Mouse (Mus musculus): Measurements from ENCODE around the gene Lilrb4a. TPM values are rescaled to one million over a fixed set of nuclear protein-coding genes. Genes with fewer than 3 reads are reported as not detected.
"Not testable (repeated sequence)": the region's sequence is repeated elsewhere in the genome, so short reads cannot be mapped to it uniquely, and the experiment has no call there.

The Lilrb4a gene
- polyA plus RNA-seq (2012; rRNA removed): 1.7 and 2.3 TPM in 2 replicates

DNA sequence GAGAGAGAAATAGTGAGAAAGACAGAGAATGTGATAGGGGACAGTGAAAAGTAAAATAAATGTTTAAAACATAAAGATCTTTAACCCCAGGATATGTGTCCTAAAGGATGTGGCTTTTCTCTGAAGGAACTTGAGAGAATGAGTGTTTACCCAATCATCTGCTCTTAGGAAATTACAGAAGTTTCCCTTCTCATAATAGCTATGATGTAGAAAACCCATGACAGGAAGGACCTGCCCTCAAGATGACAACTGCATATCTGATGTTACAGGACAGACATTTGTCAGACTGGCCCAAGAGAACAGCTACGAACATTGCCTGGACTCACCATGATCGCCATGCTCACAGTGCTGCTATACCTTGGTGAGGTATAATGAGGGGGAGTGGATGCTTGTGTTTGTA, at the start of gene Lilrb4a:
TSS of gene Lilrb4a (plus strand) at position 266 of the 400 bp plus-strand sequence.
- not testable (repeated sequence) for DNase-seq (ENCODE audit: low read depth, low spot score)
- WGBS: no CpG with 5 or more reads among the region's 2 CpGs

DNA sequence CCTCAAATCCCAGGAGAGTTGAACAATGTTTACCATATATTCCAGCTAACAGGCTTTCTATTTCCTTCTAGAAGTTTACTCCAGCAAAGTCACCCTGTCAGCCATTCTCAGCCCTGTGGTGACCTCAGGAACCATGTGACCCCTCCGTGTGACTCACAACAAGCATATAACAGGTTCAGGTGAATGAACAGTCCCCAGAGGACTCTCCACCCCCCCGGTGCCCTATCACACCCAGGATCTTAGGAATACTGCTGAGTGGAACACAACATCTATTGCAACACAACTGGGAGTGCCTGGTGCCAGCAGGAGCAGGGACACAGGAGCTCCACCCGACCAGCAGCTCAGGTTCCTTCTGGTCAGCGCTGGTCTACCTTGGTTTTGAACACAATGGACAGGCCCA, 39.1 kb upstream of the Lilrb4a start:
- DNase-seq (ENCODE audit: low read depth, low spot score): no peak
- WGBS: 54% methylated on average over 4 of the region's 4 CpGs

DNA sequence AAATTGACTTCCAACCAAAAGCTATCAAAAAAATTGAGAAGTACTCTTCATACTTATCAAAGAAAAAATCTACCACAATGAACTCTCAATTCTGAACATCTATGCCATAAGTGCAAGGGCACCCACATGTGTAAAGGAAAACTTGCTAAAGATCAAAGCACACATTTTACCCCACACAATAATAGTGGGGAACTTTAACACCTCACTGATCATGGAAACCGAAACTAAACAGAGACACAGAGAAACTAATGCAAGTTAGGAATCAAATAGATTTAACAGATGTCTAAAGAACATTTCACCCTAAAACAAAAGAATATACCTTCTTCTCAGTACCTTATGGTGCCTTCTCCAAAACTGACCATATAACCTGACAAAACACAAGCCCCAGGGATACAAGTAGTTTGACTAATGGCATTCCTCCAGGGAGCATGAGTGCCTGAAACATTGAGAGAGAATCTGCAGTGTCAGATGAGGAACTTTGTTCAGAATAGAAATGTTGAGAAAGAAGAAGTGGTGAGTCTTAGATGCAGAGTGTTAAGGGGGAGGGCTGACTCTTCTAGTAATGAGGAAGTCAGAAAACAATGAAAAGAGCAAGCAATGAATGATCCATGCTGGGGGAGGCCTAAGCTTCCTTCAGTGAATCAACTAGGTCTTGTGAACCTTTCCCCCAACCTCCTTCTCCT, 37.0 kb upstream of the Lilrb4a start:
- no peak for DNase-seq (ENCODE audit: low read depth, low spot score)
- 66% methylated on average over 1 of the region's 1 CpGs for WGBS

DNA sequence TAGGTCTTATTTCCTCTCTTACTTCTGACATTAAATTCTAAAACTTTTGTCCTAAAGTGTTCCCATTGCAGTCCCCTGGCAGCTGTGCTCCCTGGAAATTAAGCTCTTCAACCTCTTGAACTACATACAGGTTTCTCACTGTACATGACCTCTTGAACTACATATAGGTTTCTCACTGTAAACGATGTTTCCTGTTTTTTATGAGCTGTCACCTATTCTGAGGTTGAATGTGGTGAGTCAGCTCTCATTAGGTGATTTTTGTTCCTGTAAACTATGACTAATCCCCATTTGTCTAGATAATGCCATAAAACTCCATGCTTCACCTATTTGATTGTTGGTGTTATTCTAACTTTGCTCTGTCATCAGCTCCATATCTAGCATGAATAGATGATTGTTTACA, 36.4 kb upstream of the Lilrb4a start:
- no peak for DNase-seq (ENCODE audit: low read depth, low spot score)
- 15% methylated on average over 1 of the region's 1 CpGs for WGBS

DNA sequence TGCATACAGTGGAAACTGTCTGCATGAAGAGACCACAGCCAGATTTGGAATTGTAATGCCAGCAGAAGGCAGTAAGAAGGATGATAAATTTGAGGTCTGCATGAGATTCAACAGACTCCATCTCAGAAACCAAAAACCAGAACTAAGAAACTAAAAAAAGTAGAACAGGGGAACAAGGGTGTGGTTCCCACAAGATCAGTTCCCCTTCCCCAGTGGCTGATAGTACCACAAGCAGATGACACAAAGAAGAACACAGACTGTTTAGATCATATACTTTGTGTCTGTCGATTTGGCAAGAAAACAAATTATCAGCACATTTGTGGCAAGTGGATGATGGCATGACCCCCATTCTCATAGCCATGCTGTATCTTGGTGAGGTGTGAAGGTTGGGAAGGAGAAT, 35.0 kb upstream of the Lilrb4a start:
- no peak for DNase-seq (ENCODE audit: low read depth, low spot score)
- 67% methylated on average over 1 of the region's 1 CpGs for WGBS

DNA sequence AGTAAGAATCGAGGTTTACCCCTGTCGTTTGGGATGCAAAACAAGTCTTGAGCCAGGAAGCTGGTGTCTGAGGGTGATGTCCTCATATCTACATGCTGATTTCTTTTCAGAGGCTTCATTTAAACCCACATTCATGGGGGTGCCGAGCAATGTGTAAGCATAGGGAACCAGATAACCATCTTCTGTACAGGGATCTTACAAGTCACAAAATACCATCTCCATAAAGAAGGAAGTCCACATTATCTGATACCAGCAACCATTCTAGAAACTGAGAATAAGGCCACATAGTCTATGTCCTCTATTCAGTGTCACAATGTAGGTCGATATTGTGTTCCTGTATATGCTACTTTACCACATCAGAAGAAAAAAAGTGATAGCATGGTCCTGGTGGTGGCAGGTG, 34.4 kb upstream of the Lilrb4a start:
- 66% methylated on average over 4 of the region's 4 CpGs for WGBS
- no peak for DNase-seq (ENCODE audit: low read depth, low spot score)

DNA sequence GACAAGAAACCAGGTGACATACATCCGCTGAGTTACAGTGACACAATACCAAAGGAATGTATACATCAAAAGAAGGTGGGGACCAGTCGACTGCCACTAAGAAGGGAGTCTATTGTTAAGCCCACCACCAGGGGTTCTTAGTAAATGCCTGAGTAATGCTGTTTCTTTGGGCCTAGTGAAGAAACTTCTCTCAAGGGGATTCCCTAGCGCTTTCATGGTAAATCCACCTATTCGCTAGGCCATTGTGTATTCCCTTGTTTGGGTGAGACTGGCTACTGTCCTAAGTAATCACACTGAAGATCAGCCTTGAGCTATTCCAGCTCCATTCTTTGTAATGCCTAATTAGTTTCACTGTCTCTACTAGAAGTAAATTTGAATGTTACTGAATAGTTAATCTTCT, 27.0 kb upstream of the Lilrb4a start:
- WGBS: 53% methylated on average over 4 of the region's 4 CpGs
- not testable (repeated sequence) for DNase-seq (ENCODE audit: low read depth, low spot score)

DNA sequence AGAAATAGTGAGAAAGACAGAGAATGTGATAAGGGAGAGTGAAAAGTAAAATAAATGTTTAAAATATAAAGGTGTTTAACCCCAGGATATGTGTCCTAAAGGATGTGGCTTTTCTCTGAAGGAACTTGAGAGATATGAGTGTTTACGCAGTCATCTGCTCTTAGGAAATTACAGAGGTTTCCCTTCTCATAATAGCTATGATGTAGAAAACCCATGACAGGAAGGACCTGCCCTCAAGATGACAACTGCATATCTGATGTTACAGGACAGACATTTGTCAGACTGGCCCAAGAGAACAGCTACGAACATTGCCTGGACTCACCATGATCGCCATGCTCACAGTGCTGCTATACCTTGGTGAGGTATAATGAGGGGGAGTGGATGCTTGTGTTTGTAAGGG, 10.4 kb upstream of the Lilrb4a start, which contains the start of the genes Gm49339 and Lilr4b:
TSS of gene Gm49339 (plus strand) at position 216 of the 400 bp plus-strand sequence.
TSS of gene Lilr4b (plus strand) at position 236 of the 400 bp plus-strand sequence.
- WGBS: 87% methylated on average over 1 of the region's 3 CpGs
- not testable (repeated sequence) for DNase-seq (ENCODE audit: low read depth, low spot score)

DNA sequence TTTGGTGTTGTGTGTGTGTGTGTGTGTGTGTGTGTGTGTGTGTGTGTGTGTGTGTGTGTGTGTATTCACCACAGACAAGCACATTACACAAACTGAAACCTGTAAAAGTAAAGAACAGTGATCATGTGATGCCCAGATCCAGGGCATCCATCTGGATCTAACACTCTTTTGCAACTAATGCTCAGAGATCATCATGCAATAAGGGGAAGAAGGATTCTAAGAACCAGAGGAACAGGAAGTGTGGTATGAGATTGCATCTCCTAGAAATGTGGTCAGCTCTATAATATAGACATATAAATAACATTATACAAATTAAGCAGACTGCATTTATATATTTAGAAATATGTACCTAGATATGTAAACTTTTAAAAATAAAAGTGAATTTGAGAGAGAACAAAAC, 29.3 kb downstream of the Lilrb4a start:
- DNase-seq (ENCODE audit: low read depth, low spot score): no peak

DNA sequence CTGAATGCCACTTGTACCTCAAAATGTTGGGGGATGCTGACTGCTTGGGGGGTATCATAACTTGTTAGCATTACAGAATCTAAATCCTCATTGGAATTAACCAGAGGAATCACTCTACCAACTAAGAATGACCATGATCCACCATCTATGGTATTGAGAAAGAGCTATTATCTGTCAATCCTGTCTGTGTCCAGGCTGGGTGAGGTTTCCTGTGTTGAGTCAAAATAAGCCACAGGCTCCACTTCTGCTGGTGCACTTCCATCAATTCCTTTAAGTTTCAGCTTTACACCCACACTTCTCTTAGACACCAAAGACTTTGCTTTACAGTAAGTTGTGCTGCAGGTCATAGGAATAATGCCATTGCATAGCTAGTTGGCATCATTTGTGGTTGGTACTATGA, 30.7 kb downstream of the Lilrb4a start:
- no peak for DNase-seq (ENCODE audit: low read depth, low spot score)

DNA sequence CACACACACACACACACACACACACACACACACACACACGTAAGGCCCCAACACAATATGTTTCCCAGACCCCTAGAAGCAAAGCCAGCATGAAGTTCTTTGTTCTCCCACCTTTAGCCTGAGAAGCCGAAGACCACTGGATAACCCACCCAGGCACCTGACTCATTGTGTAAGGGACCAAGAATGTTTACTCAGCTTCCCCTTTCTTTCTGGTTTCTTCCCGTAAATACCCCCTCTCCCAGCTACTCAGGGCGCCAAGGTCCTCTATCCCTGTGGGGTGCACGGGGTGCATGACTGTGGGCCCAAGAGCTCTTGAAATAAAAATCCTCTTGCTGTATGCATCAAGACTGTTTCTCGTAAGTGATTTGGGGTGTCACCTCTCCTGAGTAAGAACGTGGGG, 35.3 kb downstream of the Lilrb4a start:
- DNase-seq (ENCODE audit: low read depth, low spot score): no peak
- WGBS: 60% methylated on average over 7 of the region's 7 CpGs

DNA sequence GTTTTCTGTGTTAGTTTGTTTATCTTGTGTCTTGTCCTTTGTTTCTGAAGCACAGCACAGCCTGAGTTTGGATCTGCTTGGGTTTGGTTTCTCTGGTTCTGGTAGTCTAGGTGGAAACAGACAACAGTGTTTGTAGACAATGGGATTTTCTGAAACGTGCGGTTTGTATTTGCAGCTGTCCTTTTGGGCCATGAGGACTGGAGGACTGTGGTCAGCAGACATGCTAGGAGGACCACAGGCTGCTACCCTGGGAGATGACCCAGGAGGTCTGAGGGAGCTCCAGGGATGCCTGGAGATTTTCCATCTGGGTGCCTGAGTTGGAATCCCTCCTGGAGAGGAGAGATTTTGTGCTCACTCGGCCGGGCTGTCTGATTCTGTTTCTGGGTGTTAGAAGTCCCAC, 35.9 kb downstream of the Lilrb4a start:
- 74% methylated on average over 4 of the region's 4 CpGs for WGBS
- DNase-seq (ENCODE audit: low read depth, low spot score): no peak

DNA sequence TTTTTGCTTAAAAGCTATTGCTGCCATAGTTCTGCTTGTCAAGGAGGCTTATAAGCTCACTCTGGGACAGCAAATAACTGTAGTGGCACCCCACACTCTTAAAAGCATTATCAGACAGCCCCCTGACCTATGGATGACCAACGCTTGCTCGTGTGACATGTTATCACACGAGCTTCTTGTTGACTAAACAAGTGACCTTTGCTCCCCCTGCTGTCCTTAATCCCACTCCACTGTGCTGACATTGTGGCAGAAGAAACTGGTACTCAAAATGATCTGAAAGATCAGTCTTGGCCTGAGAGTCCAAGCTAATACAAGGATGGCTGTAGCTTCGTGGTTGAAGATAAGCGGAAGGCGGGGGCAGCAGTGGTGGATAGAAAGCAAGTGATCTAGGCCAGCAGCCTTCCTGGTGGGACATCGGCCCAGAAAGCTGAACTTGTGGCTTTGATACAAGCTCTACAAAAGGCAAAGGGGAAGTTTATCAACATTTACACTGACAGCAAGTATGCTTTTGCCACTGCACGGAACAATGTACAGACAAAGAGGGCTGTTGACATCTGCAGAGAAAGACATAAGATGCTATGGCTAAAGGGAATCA, 38.2 kb downstream of the Lilrb4a start:
- 52% methylated on average over 8 of the region's 8 CpGs for WGBS
- DNase-seq (ENCODE audit: low read depth, low spot score): no peak

DNA sequence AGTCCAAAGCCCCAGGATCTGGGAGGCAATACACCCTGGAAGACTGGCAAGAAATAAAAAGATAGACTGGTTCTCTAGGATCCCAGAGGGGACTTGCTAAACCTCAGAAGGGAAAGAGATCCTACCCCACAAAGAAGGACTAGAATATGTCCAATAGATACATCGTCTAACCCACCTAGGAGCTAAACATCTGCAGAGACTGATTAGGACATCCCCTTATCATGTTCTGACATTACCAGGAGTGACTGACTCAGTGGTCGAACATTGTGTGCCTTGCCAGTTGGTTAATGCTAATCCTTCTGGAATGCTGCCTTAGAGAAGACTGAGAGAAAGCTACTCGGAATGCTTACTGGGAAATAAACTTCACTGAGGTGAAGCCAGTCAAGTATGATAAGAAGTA, 38.7 kb downstream of the Lilrb4a start:
- no peak for DNase-seq (ENCODE audit: low read depth, low spot score)
- 72% methylated on average over 3 of the region's 3 CpGs for WGBS

DNA sequence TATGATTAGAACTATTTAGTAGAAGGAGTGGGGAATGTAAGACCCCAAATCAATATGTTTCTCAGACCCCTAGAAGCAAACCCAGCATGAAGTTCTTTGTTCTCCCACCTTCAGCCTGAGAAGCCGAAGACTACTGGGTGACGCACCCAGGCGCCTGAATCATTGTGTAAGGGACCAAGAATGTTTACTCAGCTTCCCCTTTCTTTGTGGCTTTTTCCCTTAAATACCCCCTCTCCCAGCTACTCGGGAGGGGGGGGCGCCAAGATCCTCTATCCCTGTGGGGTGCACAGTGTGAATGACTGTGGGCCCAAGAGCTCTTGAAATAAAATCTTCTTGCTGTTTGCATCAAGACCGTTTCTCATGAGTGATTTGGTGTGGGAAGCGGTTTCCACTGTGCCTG, 40.1 kb downstream of the Lilrb4a start:
- no peak for DNase-seq (ENCODE audit: low read depth, low spot score)
- WGBS: 82% methylated on average over 7 of the region's 7 CpGs

Other genes starting within 250 kb of the Lilrb4a start
- gene Gm49339, start 10.3 kb upstream of the Lilrb4a start, polyA plus RNA-seq (2012; rRNA removed): 1.5 and 3.0 TPM in 2 replicates
- 1.4 and 3.5 TPM in 2 replicates for gene Lilr4b, start 10.3 kb upstream of the Lilrb4a start, polyA plus RNA-seq (2012; rRNA removed)
- gene Fam162b, start 99.6 kb downstream of the Lilrb4a start, polyA plus RNA-seq (2012; rRNA removed): 0.25 and 0.75 TPM in 2 replicates
- 0.04 TPM in 1 of 2 replicates, not detected in the other for gene Gprc6a, start 140.5 kb downstream of the Lilrb4a start, polyA plus RNA-seq (2012; rRNA removed)
- 0.97 and 1.5 TPM in 2 replicates for gene Rfx6, start 186.8 kb downstream of the Lilrb4a start, polyA plus RNA-seq (2012; rRNA removed)

All from large intestine, adult 2 months (tissue).